Mouse (Mus musculus) lung, postnatal 0 days (tissue): Measurements from ENCODE around the gene Arhgap28.

Source experiments
- CTCF ChIP-seq: IDR thresholded peaks from 2 replicates; pipeline ENCODE4 v1.5.1; 2016; ENCODE audit warnings: antibody characterized with exemption, mild to moderate bottlenecking
- EP300 ChIP-seq: IDR thresholded peaks from 2 replicates; pipeline ENCODE4 v1.6.1; 2016; ENCODE audit warnings: antibody characterized with exemption, mild to moderate bottlenecking, control low read depth

DNA sequence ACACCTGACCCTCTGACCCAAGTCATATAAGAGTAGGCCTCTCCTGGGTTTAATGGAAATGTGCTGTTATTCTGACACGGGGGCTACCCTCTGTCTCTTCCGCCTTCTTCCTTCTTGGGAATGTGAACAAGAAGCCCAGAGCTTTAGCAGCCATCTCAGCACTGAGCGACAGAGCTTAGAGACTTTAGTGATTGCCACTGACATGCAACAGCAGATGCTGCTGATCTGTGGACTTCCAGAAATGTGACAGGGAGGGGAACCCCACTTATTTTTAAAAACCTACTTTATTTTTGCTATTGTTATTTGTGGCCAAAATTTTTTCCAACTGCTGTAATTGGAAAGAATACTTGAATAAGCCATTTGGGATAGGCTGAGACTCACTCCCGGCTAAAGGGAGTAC is 95.4 kb downstream of the Arhgap28 start:
- TF ChIP-seq CTCF (no peak), EP300 (no peak)
